Mouse (Mus musculus) left cerebral cortex, adult 11 months (tissue): ENCODE data around the gene Mgmt.

Experiments used
- DNase-seq: peaks from one replicate; pipeline ENCODE4 v3.0.0; 2022; ENCODE audit warnings: low spot score

The Mgmt gene

GRCm38 (mm10) chr7:136894106-136894986, at the start of gene Mgmt:
Gene Mgmt (plus strand): TSS chr7:136894614.
- peak; percentile 72 for DNase-seq

- DNase-seq = no peak
These were observed 49.6 kb upstream of the Mgmt start for GRCm38 (mm10) chr7:136844835-136845234.

- DNase-seq = no peak
These were observed 49.1 kb upstream of the Mgmt start for GRCm38 (mm10) chr7:136845321-136845720.

- no peak for DNase-seq
These were observed 48.3 kb upstream of the Mgmt start for GRCm38 (mm10) chr7:136846086-136846620.

- no peak for DNase-seq
These were observed 46.8 kb upstream of the Mgmt start for GRCm38 (mm10) chr7:136847601-136848000.

GRCm38 (mm10) chr7:136848761-136849160, 45.7 kb upstream of the Mgmt start:
- DNase-seq = no peak

GRCm38 (mm10) chr7:136849811-136850210, 44.6 kb upstream of the Mgmt start:
- no peak for DNase-seq

GRCm38 (mm10) chr7:136850339-136850738, 44.1 kb upstream of the Mgmt start:
- DNase-seq = no peak

GRCm38 (mm10) chr7:136851946-136852345, 42.5 kb upstream of the Mgmt start:
- DNase-seq = no peak

- no peak for DNase-seq
These were observed 41.7 kb upstream of the Mgmt start for GRCm38 (mm10) chr7:136852721-136853120.

GRCm38 (mm10) chr7:136864677-136865463, 29.5 kb upstream of the Mgmt start:
- DNase-seq = no peak

- DNase-seq = no peak
These were observed 28.5 kb upstream of the Mgmt start for GRCm38 (mm10) chr7:136865876-136866275.

- DNase-seq = no peak
These were observed 27.9 kb upstream of the Mgmt start for GRCm38 (mm10) chr7:136866535-136866934.

GRCm38 (mm10) chr7:136871535-136871934, 22.9 kb upstream of the Mgmt start:
- no peak for DNase-seq

- peak; percentile 52 for DNase-seq
These were observed 22.4 kb upstream of the Mgmt start for GRCm38 (mm10) chr7:136872059-136872458.

- no peak for DNase-seq
These were observed 20.0 kb upstream of the Mgmt start for GRCm38 (mm10) chr7:136874396-136874795.

- DNase-seq = no peak
These were observed 14.0 kb upstream of the Mgmt start for GRCm38 (mm10) chr7:136880386-136880785.

- DNase-seq = no peak
These were observed 6.3 kb upstream of the Mgmt start for GRCm38 (mm10) chr7:136888161-136888560.

- no peak for DNase-seq
These were observed 942 bp downstream of the Mgmt start for GRCm38 (mm10) chr7:136895356-136895755.

- DNase-seq = no peak
These were observed 1.4 kb downstream of the Mgmt start for GRCm38 (mm10) chr7:136895851-136896250.

GRCm38 (mm10) chr7:136897481-136897880, 3.1 kb downstream of the Mgmt start:
- no peak for DNase-seq

GRCm38 (mm10) chr7:136898005-136898404, 3.6 kb downstream of the Mgmt start:
- no peak for DNase-seq
